In the genomic region with DNA sequence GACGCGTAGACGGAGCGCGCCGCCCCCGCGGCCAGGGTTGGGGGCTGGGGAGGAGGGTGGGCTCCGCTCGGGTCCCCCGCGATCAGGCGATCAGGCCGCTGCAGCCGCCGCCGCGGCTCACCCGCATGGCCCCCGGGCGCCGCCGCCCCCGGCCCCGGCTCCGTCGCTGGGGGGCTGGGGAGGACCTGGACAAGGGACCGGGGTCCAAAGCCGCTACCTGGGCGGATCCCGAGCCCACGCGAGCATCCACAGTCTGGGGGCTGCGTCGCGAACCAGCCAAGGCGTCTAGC, we compare ENCODE assay signal across 8 mouse cellular contexts. TPM values are rescaled to one million over a fixed set of nuclear protein-coding genes. Genes with fewer than 3 reads are reported as not detected.
A peak's percentile ranks its signal among the peaks of the same experiment; 100 is the strongest.
DNase-seq lines count a peak whose midpoint lies in the region; ATAC-seq and TF ChIP-seq lines count a peak whose summit lies in the region.

No protein-coding gene starts in this region.

- no peaks in the 10 kb centered on the region for H3K9me3 ChIP-seq in heart, embryonic 10.5 days
- no peaks in the 10 kb centered on the region for H3K9me3 ChIP-seq in liver, embryonic 11.5 days (ENCODE audit: control insufficient read depth, low read length)
- no peaks in the 10 kb centered on the region for H3K9me3 ChIP-seq in stomach, embryonic 16.5 days (replicated peaks; ENCODE audit: control insufficient read depth, low read length)

- DNase-seq in heart, embryonic 10.5 days (ENCODE audit: low spot score): no peak
- DNase-seq in heart, postnatal 4 days: no peak
- DNase-seq in testis, postnatal 10 days (ENCODE audit: low spot score): no peak
- DNase-seq in liver, embryonic 11.5 days (ENCODE audit: low spot score): no peak
- no peak for DNase-seq in gastrocnemius, adult 18-20 months (ENCODE audit: low spot score)
- DNase-seq in layer of hippocampus, postnatal 14 days (ENCODE audit: low spot score in 2 of 2): no peak

- under 1% methylated on average over 37 of the region's 37 CpGs for WGBS in heart, embryonic 10.5 days
- 0% methylated on average over 29 of the region's 37 CpGs for WGBS in liver, embryonic 11.5 days
- 1% methylated on average over 33 of the region's 37 CpGs for whole genome bisulfite sequencing in stomach, embryonic 16.5 days

- peak overlapping the region; percentile 85 for H3K4me2 ChIP-seq in liver, embryonic 11.5 days
- peak overlapping the region; percentile 99 for H3K4me2 ChIP-seq in stomach, embryonic 16.5 days (ENCODE audit: low read depth, low read length)

- peaks cover 79% of the 10 kb centered on the region for H3K27me3 ChIP-seq in heart, embryonic 10.5 days (ENCODE audit: insufficient read depth, poor library complexity, severe bottlenecking)
- no peaks in the 10 kb centered on the region for H3K27me3 ChIP-seq in testis, adult 2 months (ENCODE audit: control insufficient read depth, insufficient read depth, low read length)
- H3K27me3 ChIP-seq in liver, embryonic 11.5 days (replicated peaks; ENCODE audit: control insufficient read depth, insufficient read depth, low read length): peaks cover 59% of the 10 kb centered on the region
- peaks cover 43% of the 10 kb centered on the region for H3K27me3 ChIP-seq in stomach, embryonic 16.5 days (ENCODE audit: control insufficient read depth, insufficient read depth, low read length)

- no peak for TF ChIP-seq POLR2A in testis, adult 2 months (IDR thresholded peaks at IDR 0.05; ENCODE audit: control insufficient read depth, low read depth, low read length)

- peak overlapping the region; percentile 65 for H3K9ac ChIP-seq in liver, embryonic 11.5 days (ENCODE audit: low read depth, low read length)
- H3K9ac ChIP-seq in stomach, embryonic 16.5 days (ENCODE audit: low read length): peak overlapping the region; percentile 88

- peak overlapping the region; percentile 79 for H3K4me3 ChIP-seq in heart, embryonic 10.5 days
- H3K4me3 ChIP-seq in testis, adult 2 months (ENCODE audit: control insufficient read depth, low read depth, low read length): peak overlapping the region; percentile 37
- peak overlapping the region; percentile 62 for H3K4me3 ChIP-seq in liver, embryonic 11.5 days (ENCODE audit: low read depth, low read length)
- peak overlapping the region; percentile 70 for H3K4me3 ChIP-seq in stomach, embryonic 16.5 days (replicated peaks; ENCODE audit: low read length)

- ATAC-seq in liver, embryonic 11.5 days (replicated peaks; ENCODE audit: low FRiP score): no peak
- no peak for ATAC-seq in stomach, embryonic 16.5 days (ENCODE audit: insufficient read depth, low FRiP score)

- H3K36me3 ChIP-seq in heart, embryonic 10.5 days: no peaks in the 10 kb centered on the region
- H3K36me3 ChIP-seq in testis, adult 2 months (ENCODE audit: control insufficient read depth, insufficient read depth, low read length): no peaks in the 10 kb centered on the region
- H3K36me3 ChIP-seq in liver, embryonic 11.5 days (ENCODE audit: control insufficient read depth, insufficient read depth, low read length): no peaks in the 10 kb centered on the region
- no peaks in the 10 kb centered on the region for H3K36me3 ChIP-seq in stomach, embryonic 16.5 days (ENCODE audit: control insufficient read depth, insufficient read depth, low read length)

- TF ChIP-seq CTCF in testis, adult 2 months (IDR thresholded peaks at IDR 0.05; ENCODE audit: control insufficient read depth, insufficient read depth, insufficient replicate concordance, low read depth, low read length): no peak

- peaks cover 55% of the 10 kb centered on the region for H3K4me1 ChIP-seq in heart, embryonic 10.5 days
- H3K4me1 ChIP-seq in testis, adult 2 months (ENCODE audit: control insufficient read depth, insufficient read depth, low read length): peaks cover 22% of the 10 kb centered on the region
- peaks cover 26% of the 10 kb centered on the region for H3K4me1 ChIP-seq in liver, embryonic 11.5 days (replicated peaks; ENCODE audit: control insufficient read depth, insufficient read depth, low read length)
- peaks cover 35% of the 10 kb centered on the region for H3K4me1 ChIP-seq in stomach, embryonic 16.5 days (ENCODE audit: control insufficient read depth, insufficient read depth, low read length)

- peak overlapping the region; percentile 88 for H3K27ac ChIP-seq in heart, embryonic 10.5 days
- no peak overlapping the region for H3K27ac ChIP-seq in testis, adult 2 months (ENCODE audit: control insufficient read depth, insufficient read depth, low read depth, low read length)
- peak overlapping the region; percentile 23; the same call in 1 of the 2 replicates for H3K27ac ChIP-seq in liver, embryonic 11.5 days (ENCODE audit: low read depth, low read length)
- peak overlapping the region; percentile 80 for H3K27ac ChIP-seq in stomach, embryonic 16.5 days (ENCODE audit: low read length)

RNA-seq across cellular contexts. Expression of gene Pdgfb, which starts 0.8 kb away (rescaled TPM):
- 0.95 and 1.9 TPM in 2 replicates for polyA plus RNA-seq in heart, embryonic 10.5 days (2016; fragmentation: Nextera tagmentation; extraction: Ambion mirVana)
- 10 to 100 TPM; 46.4 to 50.7 TPM for total RNA-seq in heart, postnatal 4 days (2021)
- polyA plus RNA-seq in testis, adult 2 months (2012; rRNA removed): 1.6 and 1.9 TPM in 2 replicates
- 2.4 and 2.7 TPM in 2 replicates for polyA plus RNA-seq in liver, embryonic 11.5 days (2014; fragmentation: Nextera tagmentation; extraction: Ambion mirVana)
- 2.9 and 3.4 TPM in 2 replicates for polyA plus RNA-seq in stomach, embryonic 16.5 days (2015; fragmentation: Nextera tagmentation; extraction: Ambion mirVana)
- 10 to 100 TPM; 12.9 to 22.1 TPM for total RNA-seq in gastrocnemius, adult 18-20 months (2021)
- total RNA-seq in layer of hippocampus, postnatal 14 days (2021): 10 to 100 TPM; 45.4 to 48.1 TPM

RNA-seq across cellular contexts. Expression of gene Cbx7, which starts 43.1 kb away (rescaled TPM):
- polyA plus RNA-seq in heart, embryonic 10.5 days (2016; fragmentation: Nextera tagmentation; extraction: Ambion mirVana): 0.82 and 1.0 TPM in 2 replicates
- 1 to 10 TPM; 1.7 to 2.0 TPM for total RNA-seq in heart, postnatal 4 days (2021)
- polyA plus RNA-seq in testis, adult 2 months (2012; rRNA removed): 44.0 and 47.8 TPM in 2 replicates
- polyA plus RNA-seq in liver, embryonic 11.5 days (2014; fragmentation: Nextera tagmentation; extraction: Ambion mirVana): 2.5 TPM in 2 replicates
- polyA plus RNA-seq in stomach, embryonic 16.5 days (2015; fragmentation: Nextera tagmentation; extraction: Ambion mirVana): 5.7 and 6.9 TPM in 2 replicates
- total RNA-seq in gastrocnemius, adult 18-20 months (2021): 10 to 100 TPM; 20.5 to 22.9 TPM
- 10 to 100 TPM; 12.8 to 15.1 TPM for total RNA-seq in layer of hippocampus, postnatal 14 days (2021)
